Mouse (Mus musculus) embryonic facial prominence, embryonic 15.5 days (tissue): Measurements from ENCODE around the gene Pitpna. TPM values are rescaled to one million over a fixed set of nuclear protein-coding genes. Genes with fewer than 3 reads are reported as not detected.
A peak's percentile ranks its signal among the peaks of the same experiment; 100 is the strongest.

Source experiments
- ATAC-seq: fragments of 200-750 bp; cut with Nextera tagmentation; 2 replicates; pipeline ENCODE4 v1.8.0; 2017; ENCODE audit warnings: low read depth, moderate TSS enrichment; ENCODE audit not compliant: insufficient number of reproducible peaks, low FRiP score, low TSS enrichment
- H3K27ac ChIP-seq: fragments of 300-500 bp; sonication (generic); replicated peaks from 2 replicates; pipeline ENCODE4 v1.5.1; 2015; ENCODE audit warnings: mild to moderate bottlenecking, inconsistent platforms
- H3K27me3 ChIP-seq: fragments of 300-500 bp; sonication (generic); 2 replicates; pipeline ENCODE4 v1.6.1; 2015; ENCODE audit warnings: inconsistent platforms
- H3K36me3 ChIP-seq: fragments of 300-500 bp; sonication (generic); 2 replicates; pipeline ENCODE4 v1.6.1; 2015; ENCODE audit warnings: mild to moderate bottlenecking, inconsistent platforms
- H3K4me1 ChIP-seq: fragments of 300-500 bp; sonication (generic); 2 replicates; pipeline ENCODE4 v1.6.1; 2015; ENCODE audit warnings: inconsistent platforms
- H3K4me2 ChIP-seq: fragments of 300-500 bp; sonication (generic); replicated peaks from 2 replicates; pipeline ENCODE4 v1.6.1; 2015; ENCODE audit warnings: mild to moderate bottlenecking, inconsistent platforms
- H3K4me3 ChIP-seq: fragments of 300-500 bp; sonication (generic); replicated peaks from 2 replicates; pipeline ENCODE4 v1.5.1; 2015; ENCODE audit warnings: mild to moderate bottlenecking, inconsistent platforms
- H3K9ac ChIP-seq: fragments of 300-500 bp; sonication (generic); 2 replicates; pipeline ENCODE4 v1.6.1; 2015; ENCODE audit warnings: inconsistent platforms
- H3K9me3 ChIP-seq: fragments of 300-500 bp; sonication (generic); replicated peaks from 2 replicates; pipeline ENCODE4 v1.6.1; 2016; ENCODE audit warnings: inconsistent platforms
- WGBS: fragments of 180-500 bp; shearing (Covaris S2); methylation state at CpG from one replicate; pipeline ENCODE4 v1.1.7; 2015; 5-methylcytosine and 5-hydroxymethylcytosine counted together
- polyA plus RNA-seq: library from polyadenylated mRNA; unstranded; fragments of >200 nt; fragmentation: Nextera tagmentation; extraction: Ambion mirVana; gene quantifications from 2 replicates; pipeline ENCODE4 v1.2.1, GENCODE M21; 2015

Gene Pitpna
- polyA plus RNA-seq, 1 experiment from 2014 or later: 79.3 TPM

GRCm38 (mm10) chr11:75620136-75620780 is 32.4 kb downstream of the Pitpna start:
- H3K9me3 ChIP-seq: no peaks in the 10 kb centered on the region
- whole genome bisulfite sequencing: 85% methylated on average over 12 of the region's 12 CpGs
- peaks cover 74% of the 10 kb centered on the region for H3K36me3 ChIP-seq
- no peak overlapping the region for H3K9ac ChIP-seq
- peak overlapping the region; percentile 39; the same call in 1 of the 2 replicates for H3K27ac ChIP-seq
- no peak for ATAC-seq
- no peaks in the 10 kb centered on the region for H3K27me3 ChIP-seq
- H3K4me3 ChIP-seq: no peak overlapping the region
- no peaks in the 10 kb centered on the region for H3K4me1 ChIP-seq
- no peak overlapping the region for H3K4me2 ChIP-seq

- no peak for ATAC-seq
- Histone ChIP-seq H3K4me2 (no peak overlapping the region), H3K27me3 (no peaks in the 10 kb centered on the region), H3K9ac (no peak overlapping the region), H3K4me1 (no peaks in the 10 kb centered on the region), H3K9me3 (no peaks in the 10 kb centered on the region), H3K4me3 (no peak overlapping the region), H3K36me3 (peaks cover 80% of the 10 kb centered on the region), H3K27ac (no peak overlapping the region)
- 83% methylated on average over 2 of the region's 2 CpGs for WGBS
Measured at GRCm38 (mm10) chr11:75621426-75621825, 33.5 kb downstream of the Pitpna start.

GRCm38 (mm10) chr11:75622588-75623329 is 34.9 kb downstream of the Pitpna start:
- H3K4me2 ChIP-seq: no peak overlapping the region
- 73% methylated on average over 2 of the region's 2 CpGs for WGBS
- no peaks in the 10 kb centered on the region for H3K9me3 ChIP-seq
- H3K4me3 ChIP-seq: no peak overlapping the region
- H3K36me3 ChIP-seq: peaks cover 82% of the 10 kb centered on the region
- H3K4me1 ChIP-seq: no peaks in the 10 kb centered on the region
- H3K27ac ChIP-seq: no peak overlapping the region
- no peak for ATAC-seq
- no peak overlapping the region for H3K9ac ChIP-seq
- H3K27me3 ChIP-seq: no peaks in the 10 kb centered on the region

GRCm38 (mm10) chr11:75624102-75624554 is 36.2 kb downstream of the Pitpna start:
- H3K27ac ChIP-seq: no peak overlapping the region
- no peak overlapping the region for H3K4me3 ChIP-seq
- H3K36me3 ChIP-seq: peaks cover 81% of the 10 kb centered on the region
- no peak overlapping the region for H3K4me2 ChIP-seq
- ATAC-seq: no peak
- 64% methylated on average over 2 of the region's 2 CpGs for WGBS
- H3K9ac ChIP-seq: no peak overlapping the region
- H3K4me1 ChIP-seq: no peaks in the 10 kb centered on the region
- H3K27me3 ChIP-seq: no peaks in the 10 kb centered on the region
- no peaks in the 10 kb centered on the region for H3K9me3 ChIP-seq

GRCm38 (mm10) chr11:75625820-75626219 is 37.9 kb downstream of the Pitpna start:
- ATAC-seq: no peak
- Histone ChIP-seq H3K9ac (no peak overlapping the region), H3K9me3 (no peaks in the 10 kb centered on the region), H3K4me2 (no peak overlapping the region), H3K27me3 (no peaks in the 10 kb centered on the region), H3K36me3 (peaks cover 64% of the 10 kb centered on the region), H3K4me3 (no peak overlapping the region), H3K27ac (no peak overlapping the region), H3K4me1 (peaks cover 10% of the 10 kb centered on the region; the same call in 1 of the 2 replicates)
- 82% methylated on average over 4 of the region's 4 CpGs for WGBS

- Histone ChIP-seq H3K27ac (peak overlapping the region; percentile 85), H3K9ac (peak overlapping the region; percentile 53), H3K9me3 (no peaks in the 10 kb centered on the region), H3K36me3 (peaks cover 48% of the 10 kb centered on the region), H3K4me1 (peaks cover 26% of the 10 kb centered on the region), H3K4me2 (peak overlapping the region; percentile 84), H3K4me3 (peak overlapping the region; percentile 73), H3K27me3 (no peaks in the 10 kb centered on the region)
- 6% methylated on average over 5 of the region's 5 CpGs for WGBS
- ATAC-seq: no peak
Measured at GRCm38 (mm10) chr11:75630098-75630497, 42.2 kb downstream of the Pitpna start.

- Histone ChIP-seq H3K4me3 (peak within 1 kb of the TSS; percentile 73), H3K27ac (peak within 1 kb of the TSS; percentile 85), H3K4me2 (peak within 1 kb of the TSS; percentile 84), H3K4me1 (peaks cover 32% of the 10 kb centered on the region), H3K27me3 (no peaks in the 10 kb centered on the region), H3K9me3 (no peaks in the 10 kb centered on the region), H3K36me3 (peaks cover 42% of the 10 kb centered on the region), H3K9ac (peak within 1 kb of the TSS; percentile 54)
- ATAC-seq: peak; percentile 100
- WGBS: under 1% methylated on average over 46 of the region's 53 CpGs
Measured at GRCm38 (mm10) chr11:75630645-75631229, 42.8 kb downstream of the Pitpna start, which contains the start of gene Inpp5k. Inpp5k (plus strand) TSS chr11:75630988.

GRCm38 (mm10) chr11:75631561-75632225 is 43.8 kb downstream of the Pitpna start:
- Histone ChIP-seq H3K9ac (peak overlapping the region; percentile 54), H3K36me3 (peaks cover 32% of the 10 kb centered on the region), H3K9me3 (no peaks in the 10 kb centered on the region), H3K4me3 (peak overlapping the region; percentile 73), H3K4me1 (peaks cover 32% of the 10 kb centered on the region), H3K27ac (peak overlapping the region; percentile 71; the same call in 1 of the 2 replicates), H3K4me2 (peak overlapping the region; percentile 84), H3K27me3 (no peaks in the 10 kb centered on the region)
- ATAC-seq: no peak
- 6% methylated on average over 13 of the region's 13 CpGs for WGBS

GRCm38 (mm10) chr11:75632921-75633320 is 45.0 kb downstream of the Pitpna start:
- H3K36me3 ChIP-seq: peaks cover 32% of the 10 kb centered on the region
- H3K9me3 ChIP-seq: no peaks in the 10 kb centered on the region
- 90% methylated on average over 5 of the region's 5 CpGs for WGBS
- H3K4me2 ChIP-seq: no peak overlapping the region
- no peaks in the 10 kb centered on the region for H3K27me3 ChIP-seq
- H3K4me3 ChIP-seq: no peak overlapping the region
- H3K9ac ChIP-seq: no peak overlapping the region
- peaks cover 32% of the 10 kb centered on the region for H3K4me1 ChIP-seq
- no peak overlapping the region for H3K27ac ChIP-seq
- ATAC-seq: no peak

GRCm38 (mm10) chr11:75634801-75635200 is 46.9 kb downstream of the Pitpna start:
- Histone ChIP-seq H3K9ac (no peak overlapping the region), H3K27me3 (no peaks in the 10 kb centered on the region), H3K4me2 (no peak overlapping the region), H3K27ac (no peak overlapping the region), H3K9me3 (no peaks in the 10 kb centered on the region), H3K4me3 (no peak overlapping the region), H3K36me3 (peaks cover 30% of the 10 kb centered on the region), H3K4me1 (peaks cover 27% of the 10 kb centered on the region)
- 73% methylated on average over 3 of the region's 3 CpGs for WGBS
- ATAC-seq: no peak

GRCm38 (mm10) chr11:75635315-75635714 is 47.4 kb downstream of the Pitpna start:
- Histone ChIP-seq H3K4me2 (no peak overlapping the region), H3K4me3 (no peak overlapping the region), H3K27me3 (no peaks in the 10 kb centered on the region), H3K9me3 (no peaks in the 10 kb centered on the region), H3K4me1 (peaks cover 22% of the 10 kb centered on the region), H3K27ac (no peak overlapping the region), H3K9ac (no peak overlapping the region), H3K36me3 (peaks cover 30% of the 10 kb centered on the region)
- ATAC-seq: no peak
- WGBS: 48% methylated on average over 11 of the region's 11 CpGs
